Mouse (Mus musculus) heart, postnatal 36 days (tissue): ENCODE data around the gene Maff. TPM values are rescaled to one million over a fixed set of nuclear protein-coding genes. Genes with fewer than 3 reads are reported as not detected.

Source experiments
- DNase-seq, 2 experiments: peaks; one replicate each; pipeline ENCODE4 v3.0.0; 2021 to 2022
- intact Hi-C: fragments of 180-260 bp; cut with DNase I; formaldehyde crosslinking; loops from one replicate; pipeline ENCODE4 v1.15.1; 2025
- total RNA-seq, 2 experiments: library from RNA; stranded (reverse); gene quantifications; 2 replicates each; pipeline ENCODE4 v1.2.3; 2021

Gene Maff
- total RNA-seq, 2 experiments from 2014 or later, result 9.0 to 10.5 TPM

GRCm38 (mm10) chr15:79357974-79358690, 11.7 kb downstream of the Maff start:
- DNase-seq, result no peak
- intact Hi-C loops, result no loop called here

- intact Hi-C loops, result no loop called here
- no peak for DNase-seq
Observed at GRCm38 (mm10) chr15:79359954-79360353, 13.5 kb downstream of the Maff start.

- intact Hi-C loops, result no loop called here
- DNase-seq, result no peak
Observed at GRCm38 (mm10) chr15:79360371-79360770, 13.9 kb downstream of the Maff start.

DNA sequence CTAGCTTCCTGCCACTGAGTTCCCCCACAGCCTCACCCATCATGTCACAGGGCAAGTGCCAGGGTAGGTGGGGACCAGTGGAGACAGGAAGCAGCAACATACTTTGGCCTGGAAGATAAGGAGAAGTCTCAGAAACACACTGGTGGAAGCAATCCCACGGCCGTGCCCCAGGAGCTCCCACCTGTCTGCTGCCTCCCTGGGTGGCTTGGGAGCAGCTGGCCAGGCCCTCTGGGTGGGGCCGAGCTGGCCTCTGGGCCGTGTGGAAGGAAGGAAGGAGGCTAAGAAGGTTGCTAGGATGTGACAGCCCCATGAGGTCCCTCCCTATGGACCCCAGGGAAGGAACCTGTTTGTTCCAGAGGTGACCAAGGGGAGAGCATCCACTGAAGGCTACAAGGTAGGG, 14.6 kb downstream of the Maff start:
- intact Hi-C loops, result no loop called here
- DNase-seq, result no peak

GRCm38 (mm10) chr15:79364120-79364519, 17.7 kb downstream of the Maff start:
- intact Hi-C loops, result no loop called here
- DNase-seq, result no peak

DNA sequence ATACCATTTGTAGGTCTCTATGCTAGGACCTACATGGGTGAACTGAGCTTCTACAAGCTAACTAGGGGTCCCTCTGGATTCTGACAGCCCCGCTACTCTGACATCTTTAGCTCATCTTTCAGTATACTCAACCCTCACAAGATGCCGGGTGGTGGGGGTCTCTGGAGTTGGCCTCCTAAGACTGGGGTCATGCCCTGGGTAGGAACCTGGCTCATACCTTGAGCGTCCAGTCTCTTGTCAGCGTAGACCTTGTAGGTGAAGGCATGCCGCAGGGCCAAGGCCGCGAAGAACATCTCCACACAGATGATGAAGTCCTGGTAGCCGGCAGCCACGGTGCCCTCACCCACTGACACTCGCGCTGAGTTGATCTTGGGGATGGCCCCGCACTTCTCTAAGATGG, 18.6 kb downstream of the Maff start:
- intact Hi-C loops, result no loop called here
- DNase-seq, result no peak

DNA sequence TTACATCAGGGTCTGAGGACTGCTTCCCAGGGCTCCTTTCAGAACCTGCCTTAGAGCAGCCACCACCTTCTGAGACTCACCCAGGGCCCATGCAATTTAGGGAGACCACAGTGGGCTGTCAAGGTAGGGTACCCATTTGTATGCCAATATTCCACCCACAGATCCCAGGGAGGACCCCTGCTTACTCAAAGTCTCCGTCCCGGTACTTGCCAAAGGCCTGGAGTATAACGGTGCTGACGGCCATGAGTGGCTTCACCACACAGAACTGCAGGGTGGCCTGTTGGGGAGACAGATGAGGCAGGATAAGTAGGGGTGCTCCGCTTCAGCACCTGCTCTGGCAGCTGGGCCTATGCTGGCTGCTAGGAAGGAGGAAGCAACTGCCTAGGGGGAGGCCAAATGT, 20.0 kb downstream of the Maff start:
- intact Hi-C loops, result no loop called here
- no peak for DNase-seq

DNA sequence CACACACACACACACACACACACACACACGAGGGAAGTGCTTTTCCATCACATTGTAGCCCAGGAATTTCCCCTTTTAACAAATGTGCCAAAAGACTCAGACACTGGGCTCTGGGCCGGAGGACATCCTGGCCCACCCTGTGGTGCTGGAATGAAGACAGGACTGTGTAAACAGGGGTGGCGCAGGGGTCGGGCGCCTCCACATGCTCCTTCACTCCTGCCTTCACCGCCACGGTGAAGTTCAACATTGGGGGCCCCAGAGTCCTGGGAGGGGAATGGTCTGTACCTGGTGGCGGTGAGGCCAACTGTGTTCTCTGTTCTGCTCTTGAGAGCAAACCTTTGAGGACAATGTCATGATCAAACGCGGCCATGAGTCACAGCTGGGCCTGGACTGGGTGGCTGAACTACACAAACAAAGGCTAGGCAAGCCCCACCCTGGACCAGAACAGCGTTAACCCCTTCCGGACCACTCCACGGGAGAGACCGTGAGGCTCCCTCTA, 21.9 kb downstream of the Maff start:
- peak; percentile 73 to 85 for DNase-seq
- intact Hi-C loops, result loop anchor here (2.0 kb wide), 1 partner anchor 20 kb away; no protein-coding TSS in a partner anchor

DNA sequence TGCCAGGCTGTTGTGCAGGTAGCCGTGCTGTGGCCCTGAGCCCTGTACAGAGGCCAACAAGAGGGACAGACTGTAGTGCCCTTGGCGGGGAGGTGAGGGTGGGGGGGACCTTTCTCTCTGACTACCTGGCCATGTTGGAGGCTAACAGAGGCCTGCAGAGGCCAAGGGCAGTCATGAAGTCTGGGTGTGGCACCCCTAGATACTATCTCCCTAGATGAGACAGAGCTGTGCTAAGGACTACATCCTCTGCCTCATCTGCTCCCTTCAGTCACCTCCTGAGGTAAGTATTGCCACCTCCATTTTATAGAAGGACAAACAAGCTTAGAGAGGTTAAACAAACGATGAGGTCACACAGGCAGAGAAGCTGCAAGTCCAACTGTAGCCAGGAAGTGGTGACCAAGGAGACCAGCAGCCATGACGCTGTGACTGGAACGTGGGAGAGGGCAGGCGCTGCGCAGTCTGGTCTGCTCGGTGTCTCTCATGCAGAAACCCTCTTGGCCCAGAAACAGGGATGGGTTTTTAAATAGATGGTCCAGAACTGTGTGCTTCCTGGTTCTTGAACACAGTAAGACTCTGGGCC, 22.5 kb downstream of the Maff start:
- intact Hi-C loops, result loop anchor here (2.0 kb wide), 1 partner anchor 20 kb away; no protein-coding TSS in a partner anchor
- DNase-seq, result peak; percentile 43 to 52

- DNase-seq, result peak in 1 of 2 experiments; percentile 44
- intact Hi-C loops, result loop anchor here (2.0 kb wide), 1 partner anchor 21 kb away; no protein-coding TSS in a partner anchor
Observed at GRCm38 (mm10) chr15:79369452-79370280, 23.2 kb downstream of the Maff start.

DNA sequence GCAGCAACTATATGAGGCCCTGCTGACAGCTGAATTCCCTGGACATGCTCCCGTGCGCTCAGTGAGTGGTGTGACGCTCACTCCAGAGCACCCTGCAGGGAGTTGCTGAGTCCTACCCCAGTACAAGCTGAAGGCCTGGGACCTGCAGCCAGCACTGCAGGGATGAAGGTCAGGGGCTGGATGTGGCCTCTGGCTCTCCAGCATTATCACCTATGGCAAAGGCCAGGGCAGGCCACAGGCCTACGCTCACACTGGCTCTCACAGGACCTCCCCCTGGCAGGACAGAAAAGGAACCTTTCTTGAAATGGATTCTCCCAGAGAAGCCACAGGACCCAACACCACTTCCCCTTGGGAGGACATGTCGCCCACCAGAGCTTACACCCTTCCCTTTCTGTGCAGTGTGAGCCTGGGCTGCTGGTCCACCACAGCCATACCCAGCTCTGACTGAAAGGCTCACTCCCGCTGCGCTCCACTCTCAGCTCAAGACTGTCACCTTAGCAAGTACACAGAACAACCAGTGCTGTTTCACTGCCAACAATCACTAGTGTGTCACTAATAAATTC, 23.9 kb downstream of the Maff start:
- intact Hi-C loops, result no loop called here
- DNase-seq, result no peak

DNA sequence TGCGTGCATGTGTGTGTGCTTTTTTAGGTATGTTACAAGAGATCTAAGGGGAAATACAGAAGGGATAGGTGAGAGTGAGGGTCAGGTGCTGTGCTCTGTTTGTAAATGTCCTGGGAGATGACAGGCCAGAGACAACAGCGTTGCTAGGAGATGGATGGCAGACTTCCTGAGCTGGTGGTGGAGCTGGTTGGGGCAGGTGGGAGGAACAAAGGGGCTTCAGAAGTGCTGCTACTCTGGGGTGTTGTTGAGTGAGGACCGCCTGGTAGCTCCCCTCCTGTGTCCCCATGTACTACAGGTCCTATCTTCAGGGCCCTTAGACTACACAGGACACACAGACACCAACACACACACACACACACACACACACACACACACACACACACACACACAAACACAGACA, 28.3 kb downstream of the Maff start:
- DNase-seq, result no peak
- intact Hi-C loops, result no loop called here

DNA sequence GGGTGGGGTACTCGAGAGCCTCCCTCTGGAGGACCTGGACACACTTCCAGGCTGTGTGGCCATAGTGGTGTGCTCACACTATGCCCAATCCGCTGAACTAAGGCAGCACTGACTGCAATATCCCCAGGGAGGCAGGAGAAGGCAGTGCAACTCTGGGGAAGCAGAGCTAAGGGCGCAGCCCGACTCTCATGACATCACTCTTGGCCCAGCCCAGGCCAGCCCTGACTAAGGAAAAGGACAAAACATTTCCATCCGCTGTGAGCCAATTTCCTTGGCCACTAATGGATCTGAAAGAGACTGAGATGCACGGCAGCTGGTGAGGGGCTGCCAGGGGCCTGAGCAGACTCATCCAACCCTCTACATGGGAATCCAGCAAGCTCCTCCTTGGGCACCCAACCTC, 31.3 kb downstream of the Maff start:
- DNase-seq, result peak; percentile 80 to 86
- intact Hi-C loops, result loop anchor here (1.0 to 2.0 kb wide), 2 partner anchors 90 to 135 kb away; no protein-coding TSS in a partner anchor

GRCm38 (mm10) chr15:79378608-79379007, 32.2 kb downstream of the Maff start:
- intact Hi-C loops, result loop anchor here (2.0 kb wide), 1 partner anchor 136 kb away; no protein-coding TSS in a partner anchor
- DNase-seq, result no peak

DNA sequence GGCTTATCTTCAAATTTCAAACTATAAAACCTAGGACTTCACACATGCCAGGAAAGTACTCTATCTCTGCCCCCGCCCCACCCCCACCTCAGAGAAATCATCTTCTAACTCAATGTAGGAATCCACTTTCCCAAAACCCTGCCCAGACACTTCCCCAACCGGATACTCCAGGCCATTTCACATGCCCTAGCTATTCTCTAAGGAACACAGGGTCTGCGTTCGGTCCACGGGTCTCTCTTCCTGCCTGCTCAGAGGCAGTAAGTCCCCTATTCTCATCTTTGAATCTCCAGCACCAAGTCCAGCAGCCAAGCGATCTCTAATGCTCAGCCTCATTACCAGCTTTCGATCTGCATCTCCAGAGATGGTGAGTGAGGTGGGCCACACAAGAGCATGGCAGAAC, 33.2 kb downstream of the Maff start:
- intact Hi-C loops, result loop anchor here (2.0 to 5.0 kb wide), 3 partner anchors 23 to 137 kb away; partner anchors contain the start of gene Tmem184b

GRCm38 (mm10) chr15:79380468-79381444, 34.3 kb downstream of the Maff start:
- DNase-seq, result peak; percentile 77 to 86
- intact Hi-C loops, result loop anchor here (2.0 to 5.0 kb wide), 2 partner anchors 22 to 62 kb away; partner anchors contain the start of gene Tmem184b

More for the DNA sequence above, 33.2 kb downstream of the Maff start:
- DNase-seq, result no peak

- intact Hi-C loops, result loop anchor here (2.0 to 5.0 kb wide), 2 partner anchors 21 to 61 kb away; partner anchors contain the start of gene Tmem184b
Observed at GRCm38 (mm10) chr15:79381644-79382043, 35.2 kb downstream of the Maff start.

DNA sequence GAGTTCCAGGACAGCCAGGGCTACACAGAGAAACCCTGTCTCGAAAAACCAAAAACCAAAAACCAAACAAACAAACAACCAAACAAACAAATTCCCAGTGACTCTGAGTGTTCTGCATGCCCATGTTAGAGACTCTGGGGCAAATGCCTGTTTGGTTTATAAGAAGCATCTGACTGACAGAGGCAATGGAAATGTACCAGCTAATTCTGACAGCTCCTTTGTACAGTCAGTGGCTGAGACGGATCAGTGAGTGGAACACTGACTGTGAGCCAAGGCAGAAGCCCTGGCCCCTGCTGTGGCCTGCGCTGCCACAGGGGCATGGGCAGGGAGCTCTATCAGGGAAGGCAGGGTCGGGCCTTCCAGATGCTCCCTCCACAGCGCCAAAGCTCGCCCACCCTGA, 40.7 kb downstream of the Maff start:
- DNase-seq, result no peak
- intact Hi-C loops, result no loop called here

More at GRCm38 (mm10) chr15:79381644-79382043, 35.2 kb downstream of the Maff start:
- no peak for DNase-seq

DNA sequence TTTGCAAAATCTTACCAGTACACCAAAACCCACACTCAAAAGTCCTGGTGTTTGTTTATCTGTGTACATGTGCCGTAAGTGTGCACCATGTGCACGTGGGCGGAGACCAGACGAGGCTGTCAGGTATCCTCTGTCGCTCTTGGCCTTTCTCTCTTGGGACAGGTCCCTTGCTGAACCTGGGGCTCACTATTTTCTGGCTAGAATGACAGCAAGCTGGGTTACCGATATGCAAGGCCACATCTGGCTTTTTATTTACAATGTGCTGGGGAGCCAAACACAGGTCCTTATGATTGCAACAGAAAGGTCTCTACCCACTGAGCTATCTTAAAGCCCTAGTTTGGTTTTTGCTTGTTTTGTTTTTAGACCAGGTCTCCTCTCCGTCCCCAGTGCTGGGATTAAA, 41.2 kb downstream of the Maff start:
- DNase-seq, result no peak
- intact Hi-C loops, result no loop called here
